Mouse (Mus musculus): Measurements from ENCODE around the gene Smim6.

Gene Smim6

GRCm38 (mm10) chr11:115911632-115912376 is at the start of gene Smim6:
Smim6 (plus strand) TSS chr11:115912017.
- no peak for DNase-seq

- DNase-seq = no peak
Observed at GRCm38 (mm10) chr11:115863895-115864294, 47.9 kb upstream of the Smim6 start.

- no peak for DNase-seq
Observed at GRCm38 (mm10) chr11:115869393-115869792, 42.4 kb upstream of the Smim6 start.

- no peak for DNase-seq
Observed at GRCm38 (mm10) chr11:115872437-115872836, 39.4 kb upstream of the Smim6 start.

GRCm38 (mm10) chr11:115875935-115876334 is 35.9 kb upstream of the Smim6 start:
- no peak for DNase-seq

- DNase-seq = no peak
Observed at GRCm38 (mm10) chr11:115876438-115876837, 35.4 kb upstream of the Smim6 start.

GRCm38 (mm10) chr11:115877174-115877755 is 34.6 kb upstream of the Smim6 start:
- DNase-seq = no peak

- DNase-seq = no peak
Observed at GRCm38 (mm10) chr11:115878071-115878470, 33.7 kb upstream of the Smim6 start.

GRCm38 (mm10) chr11:115881002-115881401 is 30.8 kb upstream of the Smim6 start:
- DNase-seq = no peak

GRCm38 (mm10) chr11:115883251-115883650 is 28.6 kb upstream of the Smim6 start:
- no peak for DNase-seq

- DNase-seq = no peak
Observed at GRCm38 (mm10) chr11:115884361-115884760, 27.5 kb upstream of the Smim6 start.

- DNase-seq = no peak
Observed at GRCm38 (mm10) chr11:115885281-115885680, 26.5 kb upstream of the Smim6 start.

GRCm38 (mm10) chr11:115886446-115886845 is 25.4 kb upstream of the Smim6 start:
- DNase-seq = no peak

GRCm38 (mm10) chr11:115888020-115888419 is 23.8 kb upstream of the Smim6 start:
- DNase-seq = no peak

GRCm38 (mm10) chr11:115889159-115889558 is 22.7 kb upstream of the Smim6 start:
- DNase-seq = no peak

- DNase-seq = no peak
Observed at GRCm38 (mm10) chr11:115892213-115892612, 19.6 kb upstream of the Smim6 start.

GRCm38 (mm10) chr11:115893071-115893470 is 18.7 kb upstream of the Smim6 start:
- DNase-seq = no peak

GRCm38 (mm10) chr11:115894755-115895520 is 16.9 kb upstream of the Smim6 start:
- peak in 1 of 2 experiments; percentile 45 for DNase-seq

GRCm38 (mm10) chr11:115898446-115898845 is 13.4 kb upstream of the Smim6 start:
- DNase-seq = peak; percentile 60 to 75

GRCm38 (mm10) chr11:115898886-115899285 is 12.9 kb upstream of the Smim6 start:
- no peak for DNase-seq

GRCm38 (mm10) chr11:115899486-115900266 is 12.1 kb upstream of the Smim6 start, which contains the start of gene Smim5:
Smim5 (plus strand) TSS chr11:115899966.
- DNase-seq = no peak

GRCm38 (mm10) chr11:115900561-115901337 is 11.1 kb upstream of the Smim6 start:
- no peak for DNase-seq
